Mouse (Mus musculus) heart, adult 9 months (tissue): ENCODE results near the gene Map4k3.
A peak's percentile ranks its signal among the peaks of the same experiment; 100 is the strongest.
"Not testable (repeated sequence)": the region's sequence is repeated elsewhere in the genome, so short reads cannot be mapped to it uniquely, and the experiment has no call there.

Experiments used
- DNase-seq, 2 experiments: peaks; one replicate each; pipeline ENCODE4 v3.0.0; 2022; ENCODE audit warnings: low spot score in 2 of 2

The Map4k3 gene

GRCm38 (mm10) chr17:80568441-80568840 is 159.8 kb downstream of the Map4k3 start:
- DNase-seq, result no peak

- DNase-seq, result peak; percentile 30 to 35
Observed at GRCm38 (mm10) chr17:80564611-80564924, 163.7 kb downstream of the Map4k3 start.

GRCm38 (mm10) chr17:80563762-80564610 is 164.3 kb downstream of the Map4k3 start:
- peak; percentile 27 to 51 for DNase-seq

- no peak for DNase-seq
Observed at GRCm38 (mm10) chr17:80562792-80563191, 165.5 kb downstream of the Map4k3 start.

- DNase-seq, result peak; percentile 45 to 64
Observed at GRCm38 (mm10) chr17:80560669-80561401, 167.4 kb downstream of the Map4k3 start.

- DNase-seq, result no peak
Observed at GRCm38 (mm10) chr17:80559745-80560144, 168.5 kb downstream of the Map4k3 start.

GRCm38 (mm10) chr17:80559050-80559449 is 169.2 kb downstream of the Map4k3 start:
- peak in 1 of 2 experiments; percentile 19 for DNase-seq

GRCm38 (mm10) chr17:80558583-80558982 is 169.7 kb downstream of the Map4k3 start:
- DNase-seq, result no peak

- DNase-seq, result no peak
Observed at GRCm38 (mm10) chr17:80557461-80557860, 170.8 kb downstream of the Map4k3 start.

- peak; percentile 64 to 75 for DNase-seq
Observed at GRCm38 (mm10) chr17:80553318-80554270, 174.7 kb downstream of the Map4k3 start.

- no peak for DNase-seq
Observed at GRCm38 (mm10) chr17:80552653-80553052, 175.6 kb downstream of the Map4k3 start.

- DNase-seq, result no peak
Observed at GRCm38 (mm10) chr17:80550981-80551380, 177.3 kb downstream of the Map4k3 start.

GRCm38 (mm10) chr17:80546846-80547245 is 181.4 kb downstream of the Map4k3 start:
- no peak for DNase-seq

GRCm38 (mm10) chr17:80546227-80546626 is 182.1 kb downstream of the Map4k3 start:
- no peak for DNase-seq

- DNase-seq, result no peak
Observed at GRCm38 (mm10) chr17:80543646-80544045, 184.6 kb downstream of the Map4k3 start.

- DNase-seq, result no peak
Observed at GRCm38 (mm10) chr17:80537136-80537535, 191.1 kb downstream of the Map4k3 start.

- no peak for DNase-seq
Observed at GRCm38 (mm10) chr17:80535633-80536032, 192.7 kb downstream of the Map4k3 start.

- DNase-seq, result not testable (repeated sequence)
Observed at GRCm38 (mm10) chr17:80531351-80531750, 196.9 kb downstream of the Map4k3 start.
